Mouse (Mus musculus): Measurements from ENCODE around the gene Mtch1. TPM values are rescaled to one million over a fixed set of nuclear protein-coding genes. Genes with fewer than 3 reads are reported as not detected.

The Mtch1 gene
- total RNA-seq, 1 experiment from 2014 or later = 300 TPM

GRCm38 (mm10) chr17:29310056-29310623, 37.6 kb downstream of the Mtch1 start:
- no peak for DNase-seq

- DNase-seq = no peak
Measured at GRCm38 (mm10) chr17:29305871-29306270, 41.9 kb downstream of the Mtch1 start.

- no peak for DNase-seq
Measured at GRCm38 (mm10) chr17:29305058-29305806, 42.5 kb downstream of the Mtch1 start.

GRCm38 (mm10) chr17:29304376-29305057, 43.2 kb downstream of the Mtch1 start:
- DNase-seq = no peak

- no peak for DNase-seq
Measured at GRCm38 (mm10) chr17:29303856-29304255, 43.9 kb downstream of the Mtch1 start.

- DNase-seq = no peak
Measured at GRCm38 (mm10) chr17:29303087-29303486, 44.6 kb downstream of the Mtch1 start.

- no peak for DNase-seq
Measured at GRCm38 (mm10) chr17:29302149-29302548, 45.6 kb downstream of the Mtch1 start.

GRCm38 (mm10) chr17:29301421-29301820, 46.3 kb downstream of the Mtch1 start:
- DNase-seq = no peak

- no peak for DNase-seq
Measured at GRCm38 (mm10) chr17:29300926-29301325, 46.8 kb downstream of the Mtch1 start.

GRCm38 (mm10) chr17:29299282-29299681, 48.5 kb downstream of the Mtch1 start:
- no peak for DNase-seq

- no peak for DNase-seq
Measured at GRCm38 (mm10) chr17:29297813-29298212, 49.9 kb downstream of the Mtch1 start.

GRCm38 (mm10) chr17:29297321-29297720, 50.4 kb downstream of the Mtch1 start:
- DNase-seq = no peak

GRCm38 (mm10) chr17:29295835-29296234, 51.9 kb downstream of the Mtch1 start:
- no peak for DNase-seq

GRCm38 (mm10) chr17:29293807-29294605, 53.7 kb downstream of the Mtch1 start:
- no peak for DNase-seq

- DNase-seq = no peak
Measured at GRCm38 (mm10) chr17:29292996-29293395, 54.7 kb downstream of the Mtch1 start.

GRCm38 (mm10) chr17:29291793-29292192, 55.9 kb downstream of the Mtch1 start:
- DNase-seq = no peak

- DNase-seq = no peak
Measured at GRCm38 (mm10) chr17:29282216-29282952, 65.3 kb downstream of the Mtch1 start.

All from adrenal gland, postnatal 14 days (tissue).